28 mouse cellular contexts compared by ENCODE assay signal in the genomic region with DNA sequence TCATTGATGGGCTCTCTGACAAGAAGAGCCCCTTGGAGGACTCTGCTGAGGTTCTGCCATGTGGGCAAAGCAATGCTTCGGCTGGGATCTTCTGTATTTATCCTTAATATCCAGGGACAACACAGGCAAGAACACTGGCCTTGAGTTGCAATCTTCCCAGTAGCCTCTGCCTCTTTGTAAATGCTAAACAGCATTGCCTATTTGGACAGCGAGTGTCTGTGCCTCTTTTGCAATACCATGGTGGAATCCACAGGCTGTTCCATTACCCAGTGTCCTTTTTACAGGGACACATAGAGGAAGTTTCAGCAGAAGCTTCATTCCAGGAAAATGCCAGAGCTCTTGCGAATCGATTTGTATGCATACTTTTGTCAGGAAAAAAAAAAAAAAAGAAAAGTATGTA. TPM values are rescaled to one million over a fixed set of nuclear protein-coding genes. Genes with fewer than 3 reads are reported as not detected.
DNase-seq lines count a peak whose midpoint lies in the region; ATAC-seq and TF ChIP-seq lines count a peak whose summit lies in the region.
"Had no signal": no experiment of that assay in that cellular context is flagged by ENCODE, and none has a peak within 500 bp of the region (broad histone marks: within the 10 kb centered on the region; RNA-seq: fewer than 3 reads in every experiment).

No protein-coding gene starts in this region.

- ATAC-seq in liver, embryonic 12.5 days = no peak
- peak; percentile 22 for ATAC-seq in Patski
- ATAC-seq: forebrain, embryonic 16.5 days; hindbrain, postnatal 0 days; intestine, embryonic 16.5 days; midbrain, embryonic 15.5 days had no signal

- no peak overlapping the region for H3K4me3 ChIP-seq in liver, adult 2 months (ENCODE audit: insufficient read depth, low read depth, low read length)
- H3K4me3 ChIP-seq in liver, embryonic 12.5 days = no peak overlapping the region
- no peak overlapping the region for H3K4me3 ChIP-seq in lung, adult 2 months (replicated peaks; ENCODE audit: extremely low read depth, low read depth, low read length)
- H3K4me3 ChIP-seq: forebrain, embryonic 10.5 days; heart, embryonic 12.5 days; kidney, embryonic 15.5 days; left cerebral cortex, adult 2 months; lung, embryonic 15.5 days; megakaryocyte, embryonic 14.5 days; midbrain, embryonic 15.5 days; neural tube, embryonic 12.5 days had no signal

- POLR2A ChIA-PET in Patski (lab: Charles Lee) = interaction anchor here (1.2 kb wide), 1 partner anchor 14 kb away, joined by 3 read pairs; no protein-coding TSS in a partner anchor

- H3K4me2 ChIP-seq in liver, embryonic 12.5 days = no peak overlapping the region
- H3K4me2 ChIP-seq: heart, embryonic 12.5 days; kidney, embryonic 15.5 days; lung, embryonic 15.5 days; midbrain, embryonic 15.5 days; neural tube, embryonic 12.5 days had no signal

- peak overlapping the region; percentile 83; the same call in 1 of the 2 replicates for H3K27ac ChIP-seq in liver, adult 2 months (replicated peaks; ENCODE audit: insufficient read depth, low read depth, low read length)
- H3K27ac ChIP-seq in liver, embryonic 12.5 days = no peak overlapping the region
- H3K27ac ChIP-seq: forebrain, embryonic 10.5 days; hindbrain, postnatal 0 days; kidney, embryonic 15.5 days; left cerebral cortex, adult 2 months; lung, embryonic 15.5 days; midbrain, embryonic 15.5 days; neural tube, embryonic 12.5 days had no signal

- in situ Hi-C loops in Patski (cut with MboI; ENCODE audit: low pct_unique_long_range_greater_than_20kb) = loop anchor here (25.0 kb wide), 1 partner anchor 873 kb away; no protein-coding TSS in a partner anchor

- 16% methylated on average over 4 of the region's 4 CpGs for WGBS in liver, adult 2 months
- 63% methylated on average over 4 of the region's 4 CpGs for WGBS in liver, embryonic 12.5 days (ENCODE audit: insufficient replicate concordance)
- WGBS in lung, adult 2 months = 57% methylated on average over 4 of the region's 4 CpGs

- no peaks in the 10 kb centered on the region for H3K9me3 ChIP-seq in liver, embryonic 12.5 days (replicated peaks)
- H3K9me3 ChIP-seq: forebrain, embryonic 10.5 days; G1E; heart, embryonic 12.5 days; kidney, embryonic 15.5 days; lung, embryonic 15.5 days; megakaryocyte, embryonic 14.5 days; midbrain, embryonic 15.5 days; neural tube, embryonic 12.5 days had no signal

- CTCF ChIA-PET in Patski (lab: Charles Lee) = no interaction called here

- no peak for TF ChIP-seq POLR2A in liver, adult 2 months (IDR thresholded peaks at IDR 0.05; ENCODE audit: extremely low read depth, insufficient read depth, low read length)
- no peak for TF ChIP-seq POLR2A in lung, adult 2 months (IDR thresholded peaks at IDR 0.05; ENCODE audit: borderline replicate concordance, extremely low read depth, low read depth, low read length)

- no peaks in the 10 kb centered on the region for H3K36me3 ChIP-seq in liver, adult 2 months (ENCODE audit: control insufficient read depth, insufficient read depth, low read length)
- no peaks in the 10 kb centered on the region for H3K36me3 ChIP-seq in liver, embryonic 12.5 days
- H3K36me3 ChIP-seq: forebrain, embryonic 10.5 days; G1E; heart, embryonic 12.5 days; kidney, embryonic 15.5 days; lung, embryonic 15.5 days; midbrain, embryonic 15.5 days; neural tube, embryonic 12.5 days had no signal

- peak; percentile 51 for DNase-seq in adrenal gland, adult 8-10 months
- DNase-seq in adrenal gland, postnatal 4 days (ENCODE audit: low spot score in 2 of 2) = no peak
- DNase-seq in liver, adult 2 months (ENCODE audit: extremely low read depth, low read depth, low spot score) = peak; percentile 90
- peak; percentile 67 for DNase-seq in lung, postnatal 36 days
- DNase-seq in lung, adult 2 months = no peak
- DNase-seq in Patski (ENCODE audit: low read depth, low spot score) = no peak
- DNase-seq in cerebellum, adult 18-20 months = no peak
- DNase-seq: cerebellum, adult 8-10 months; cerebellum, postnatal 36 days; embryo, embryonic 11 days; gastrocnemius, postnatal 14 days; heart, postnatal 14 days; kidney, postnatal 4 days; thymus, postnatal 25 days had no signal

- TF ChIP-seq CTCF in liver, adult 2 months (IDR thresholded peaks at IDR 0.05; ENCODE audit: low read depth, low read length) = no peak
- TF ChIP-seq CTCF in lung, adult 2 months (IDR thresholded peaks at IDR 0.05; ENCODE audit: insufficient read depth, low read length) = no peak
- TF ChIP-seq CTCF in Patski (IDR thresholded peaks at IDR 0.05) = no peak

- no peaks in the 10 kb centered on the region for H3K27me3 ChIP-seq in liver, adult 2 months (ENCODE audit: control insufficient read depth, insufficient read depth, low read length)
- H3K27me3 ChIP-seq in liver, embryonic 12.5 days (replicated peaks) = no peaks in the 10 kb centered on the region
- H3K27me3 ChIP-seq in Patski = no peaks in the 10 kb centered on the region
- H3K27me3 ChIP-seq: CH12.LX; heart, embryonic 12.5 days; kidney, embryonic 15.5 days; lung, embryonic 15.5 days; midbrain, embryonic 15.5 days; neural tube, embryonic 12.5 days had no signal

- H3K9ac ChIP-seq in liver, adult 2 months (ENCODE audit: low read depth, low read length) = no peak overlapping the region
- H3K9ac ChIP-seq in liver, embryonic 12.5 days = no peak overlapping the region
- H3K9ac ChIP-seq: heart, embryonic 12.5 days; kidney, embryonic 15.5 days; lung, embryonic 15.5 days; midbrain, embryonic 15.5 days; neural tube, embryonic 12.5 days had no signal

- H3K79me2 ChIP-seq in liver, adult 2 months (ENCODE audit: control insufficient read depth, insufficient read depth, low read length) = no peaks in the 10 kb centered on the region

- H3K4me1 ChIP-seq in liver, adult 2 months (ENCODE audit: control insufficient read depth, insufficient read depth, low read length) = peaks cover 19% of the 10 kb centered on the region
- peaks cover 19% of the 10 kb centered on the region for H3K4me1 ChIP-seq in liver, embryonic 12.5 days
- peaks cover 7% of the 10 kb centered on the region for H3K4me1 ChIP-seq in lung, adult 2 months (ENCODE audit: control insufficient read depth, insufficient read depth, low read length)
- H3K4me1 ChIP-seq: midbrain, embryonic 15.5 days; neural tube, embryonic 12.5 days had no signal

RNA-seq across cellular contexts. Expression of gene Rock2, which starts 30.2 kb away (rescaled TPM):
- 100 to 1,000 TPM in 2 of 4 experiments, 10 to 100 TPM in 2; 75.8 to 109 (median 89.6) TPM for total RNA-seq in adrenal gland, adult 8-10 months (2022)
- total RNA-seq in adrenal gland, postnatal 4 days (2021) = 10 to 100 TPM; 73.9 to 79.7 TPM
- total RNA-seq in liver, adult 2 months (2014; rRNA removed) = 11.7 and 14.5 TPM in 2 replicates
- polyA plus RNA-seq in liver, adult 2 months (2012; rRNA removed) = 1.5 and 1.7 TPM in 2 replicates
- polyA plus RNA-seq in liver, embryonic 12.5 days (2016; fragmentation: Nextera tagmentation; extraction: Ambion mirVana) = 14.3 and 14.4 TPM in 2 replicates
- polyA plus RNA-seq in lung, adult 2 months (2012; rRNA removed) = 6.5 and 11.4 TPM in 2 replicates
- polyA plus RNA-seq in Patski (2021) = 72.1 TPM

RNA-seq across cellular contexts. Expression of gene E2f6, which starts 53.7 kb away (rescaled TPM):
- total RNA-seq in adrenal gland, adult 8-10 months (2022) = 10 to 100 TPM; 41.5 to 55.0 (median 44.9) TPM
- 10 to 100 TPM; 37.2 to 41.4 TPM for total RNA-seq in adrenal gland, postnatal 4 days (2021)
- 8.8 and 11.5 TPM in 2 replicates for total RNA-seq in liver, adult 2 months (2014; rRNA removed)
- 10.8 and 10.9 TPM in 2 replicates for polyA plus RNA-seq in liver, adult 2 months (2012; rRNA removed)
- polyA plus RNA-seq in liver, embryonic 12.5 days (2016; fragmentation: Nextera tagmentation; extraction: Ambion mirVana) = 39.8 TPM in 2 replicates
- polyA plus RNA-seq in lung, adult 2 months (2012; rRNA removed) = 13.6 and 15.1 TPM in 2 replicates
- 35.3 TPM for polyA plus RNA-seq in Patski (2021)

Comparison
In these comparisons a context has a peak if more than half of its experiments do, and no peak if none do; other contexts are left out.
1. DNase-seq: peak in adrenal gland, adult 8-10 months (single experiment), liver, adult 2 months (single experiment) and lung, postnatal 36 days (single experiment); none in adrenal gland, postnatal 4 days (0 of 2), lung, adult 2 months (single experiment), Patski (single experiment) and cerebellum, adult 18-20 months (0 of 2).